ENCODE assay signal across 23 mouse cellular contexts in genomic region chr5:134291096-134291495, GRCm38 (mm10). TPM values are rescaled to one million over a fixed set of nuclear protein-coding genes. Genes with fewer than 3 reads are reported as not detected.
A peak's percentile ranks its signal among the peaks of the same experiment; 100 is the strongest.
DNase-seq lines count a peak whose midpoint lies in the region; ATAC-seq and TF ChIP-seq lines count a peak whose summit lies in the region.
"Had no signal": no experiment of that assay in that cellular context is flagged by ENCODE, and none has a peak within 500 bp of the region (broad histone marks: within the 10 kb centered on the region; RNA-seq: fewer than 3 reads in every experiment).

No protein-coding gene starts in this region.

- H3K27me3 ChIP-seq in kidney, adult 2 months (replicated peaks; ENCODE audit: control insufficient read depth, insufficient read depth, low read length) = no peaks in the 10 kb centered on the region
- H3K27me3 ChIP-seq in kidney, embryonic 16.5 days (ENCODE audit: insufficient read depth, low read length) = no peaks in the 10 kb centered on the region
- H3K27me3 ChIP-seq in kidney, postnatal 0 days (ENCODE audit: insufficient read depth, low read length) = no peaks in the 10 kb centered on the region
- H3K27me3 ChIP-seq: CH12.LX; embryonic facial prominence, embryonic 12.5 days; forebrain, embryonic 13.5 days; forebrain, embryonic 15.5 days; Patski had no signal

- 64% methylated on average over 6 of the region's 6 CpGs for WGBS in kidney, adult 2 months
- 94% methylated on average over 6 of the region's 6 CpGs for WGBS in kidney, embryonic 16.5 days
- 91% methylated on average over 6 of the region's 6 CpGs for WGBS in kidney, postnatal 0 days

- H3K9ac ChIP-seq in kidney, embryonic 16.5 days (replicated peaks; ENCODE audit: low read length) = no peak overlapping the region
- no peak overlapping the region for H3K9ac ChIP-seq in kidney, postnatal 0 days (ENCODE audit: low read depth, low read length)
- H3K9ac ChIP-seq: embryonic facial prominence, embryonic 12.5 days; forebrain, embryonic 13.5 days; forebrain, embryonic 15.5 days had no signal

- peaks cover 2% of the 10 kb centered on the region; the same call in 1 of the 2 replicates for H3K36me3 ChIP-seq in kidney, adult 2 months (ENCODE audit: control insufficient read depth, insufficient read depth, low read length)
- H3K36me3 ChIP-seq in kidney, embryonic 16.5 days (ENCODE audit: insufficient read depth, low read length) = peaks cover 84% of the 10 kb centered on the region
- H3K36me3 ChIP-seq in kidney, postnatal 0 days (ENCODE audit: insufficient read depth, low read length) = peaks cover 67% of the 10 kb centered on the region

- DNase-seq in cerebellum, postnatal 25 days = peak; percentile 37 to 58
- no peak for DNase-seq in cerebellum, adult 8-10 months
- DNase-seq in gastrocnemius, adult 2 months = peak; percentile 74
- no peak for DNase-seq in gastrocnemius, postnatal 10 days
- peak; percentile 27 for DNase-seq in kidney, adult 2 months
- no peak for DNase-seq in kidney, postnatal 0 days (ENCODE audit: low spot score)
- DNase-seq in kidney, postnatal 10 days = no peak
- DNase-seq: adrenal gland, adult 8-10 months; adrenal gland, postnatal 14 days; adrenal gland, postnatal 36 days; B cell, adult 2 months; cerebellum, adult 11-12 months; cerebellum, adult 9-11 months had no signal

- H3K4me3 ChIP-seq in gastrocnemius, adult 2 months = no peak overlapping the region
- no peak overlapping the region for H3K4me3 ChIP-seq in kidney, adult 2 months (ENCODE audit: insufficient read depth, low read depth, low read length)
- no peak overlapping the region for H3K4me3 ChIP-seq in kidney, embryonic 16.5 days (ENCODE audit: low read length)
- H3K4me3 ChIP-seq in kidney, postnatal 0 days (replicated peaks; ENCODE audit: low read depth, low read length) = no peak overlapping the region
- H3K4me3 ChIP-seq: embryonic facial prominence, embryonic 10.5 days; embryonic facial prominence, embryonic 12.5 days; forebrain, embryonic 13.5 days; forebrain, embryonic 15.5 days had no signal

- intact Hi-C loops in gastrocnemius, adult 2 months (cut with DNase I) = no loop called here

- no peak overlapping the region for H3K4me2 ChIP-seq in kidney, embryonic 16.5 days (replicated peaks; ENCODE audit: low read depth, low read length)
- no peak overlapping the region for H3K4me2 ChIP-seq in kidney, postnatal 0 days (ENCODE audit: low read length)
- H3K4me2 ChIP-seq: embryonic facial prominence, embryonic 12.5 days; forebrain, embryonic 13.5 days; forebrain, embryonic 15.5 days had no signal

- TF ChIP-seq CTCF in gastrocnemius, adult 2 months (IDR thresholded peaks at IDR 0.05) = no peak
- TF ChIP-seq CTCF in kidney, adult 2 months (conservative IDR thresholded peaks at IDR 0.05; ENCODE audit: insufficient read depth, insufficient read length, low read depth, low read length) = no peak
- no peak for TF ChIP-seq CTCF in kidney, postnatal 0 days (IDR thresholded peaks at IDR 0.05; ENCODE audit: low read depth)

- no peaks in the 10 kb centered on the region for H3K9me3 ChIP-seq in kidney, embryonic 16.5 days (ENCODE audit: low read length)
- H3K9me3 ChIP-seq in kidney, postnatal 0 days (replicated peaks; ENCODE audit: low read length) = no peaks in the 10 kb centered on the region
- H3K9me3 ChIP-seq: embryonic facial prominence, embryonic 10.5 days; embryonic facial prominence, embryonic 12.5 days; forebrain, embryonic 13.5 days; forebrain, embryonic 15.5 days; G1E had no signal

- H3K27ac ChIP-seq in gastrocnemius, adult 2 months = no peak overlapping the region
- no peak overlapping the region for H3K27ac ChIP-seq in kidney, adult 2 months (ENCODE audit: insufficient read depth, low read depth, low read length)
- H3K27ac ChIP-seq in kidney, embryonic 16.5 days (ENCODE audit: low read length) = no peak overlapping the region
- H3K27ac ChIP-seq in kidney, postnatal 0 days = 0 out of 2 replicates have a peak overlapping the region, but pooled peaks have one; percentile 2
- H3K27ac ChIP-seq: embryonic facial prominence, embryonic 10.5 days; embryonic facial prominence, embryonic 12.5 days; forebrain, embryonic 13.5 days; forebrain, embryonic 15.5 days had no signal

- TF ChIP-seq POLR2A in kidney, adult 2 months (IDR thresholded peaks at IDR 0.05; ENCODE audit: low read depth, low read length) = no peak

- ATAC-seq in kidney, embryonic 16.5 days (ENCODE audit: low FRiP score, low TSS enrichment) = no peak
- no peak for ATAC-seq in kidney, postnatal 0 days (replicated peaks; ENCODE audit: low FRiP score, low read depth)
- ATAC-seq: activated CD4-positive, CD25-positive, alpha-beta regulatory T cell, adult 4 months; CD4-positive, CD25-positive, alpha-beta regulatory T cell, adult 4 months; forebrain, embryonic 13.5 days; forebrain, embryonic 15.5 days; Patski had no signal

- peaks cover 11% of the 10 kb centered on the region; the same call in 1 of the 2 replicates for H3K4me1 ChIP-seq in kidney, adult 2 months (ENCODE audit: control insufficient read depth, insufficient read depth, low read length)
- H3K4me1 ChIP-seq in kidney, embryonic 16.5 days (ENCODE audit: insufficient read depth, low read length) = no peaks in the 10 kb centered on the region
- H3K4me1 ChIP-seq in kidney, postnatal 0 days (replicated peaks; ENCODE audit: insufficient read depth, low read length) = no peaks in the 10 kb centered on the region
- H3K4me1 ChIP-seq: embryonic facial prominence, embryonic 10.5 days; embryonic facial prominence, embryonic 12.5 days; forebrain, embryonic 13.5 days had no signal

RNA-seq across cellular contexts. Expression of gene Gtf2i, which starts 23.5 kb away (rescaled TPM):
- total RNA-seq in gastrocnemius, adult 2 months (2021) = 100 to 1,000 TPM; 103 to 122 TPM
- 100 to 1,000 TPM; 131 to 156 TPM for total RNA-seq in gastrocnemius, postnatal 10 days (2021)
- polyA plus RNA-seq in kidney, adult 2 months (2012; rRNA removed) = 86.4 and 103 TPM in 2 replicates
- 179 and 192 TPM in 2 replicates for polyA plus RNA-seq in kidney, embryonic 16.5 days (2015; fragmentation: Nextera tagmentation; extraction: Ambion mirVana)
- polyA plus RNA-seq in kidney, postnatal 0 days (2015; fragmentation: Nextera tagmentation; extraction: Ambion mirVana) = 145 and 157 TPM in 2 replicates

Comparison
In these comparisons a context has a peak if more than half of its experiments do, and no peak if none do; other contexts are left out.
1. DNase-seq: peak in cerebellum, postnatal 25 days (2 of 2), gastrocnemius, adult 2 months (single experiment) and kidney, adult 2 months (single experiment); none in cerebellum, adult 8-10 months (single experiment), gastrocnemius, postnatal 10 days (single experiment), kidney, postnatal 0 days (single experiment) and kidney, postnatal 10 days (single experiment).